9 mouse cellular contexts compared by ENCODE assay signal in the genomic region with DNA sequence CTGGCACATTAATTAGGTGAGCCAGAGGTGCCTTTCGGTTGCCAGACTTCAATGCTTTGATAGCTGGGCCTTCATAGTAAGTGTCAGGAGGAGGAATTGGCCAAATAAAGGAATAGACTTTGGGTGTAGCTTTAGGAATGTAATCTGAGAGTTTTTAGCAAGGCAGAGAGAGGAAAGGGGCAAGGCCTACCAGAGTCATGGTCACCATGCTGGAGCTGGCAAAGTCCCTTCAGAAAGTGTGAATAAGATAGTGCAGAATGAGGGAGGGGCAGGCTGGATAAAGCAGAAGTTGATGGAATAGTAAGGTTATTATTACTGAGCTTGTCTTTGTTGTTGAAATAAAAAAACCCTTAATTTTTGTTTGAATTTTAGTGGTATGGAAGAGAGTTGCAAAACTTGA. TPM values are rescaled to one million over a fixed set of nuclear protein-coding genes. Genes with fewer than 3 reads are reported as not detected.
A peak's percentile ranks its signal among the peaks of the same experiment; 100 is the strongest.
DNase-seq lines count a peak whose midpoint lies in the region; ATAC-seq and TF ChIP-seq lines count a peak whose summit lies in the region.
"Had no signal": no experiment of that assay in that cellular context is flagged by ENCODE, and none has a peak within 500 bp of the region (broad histone marks: within the 10 kb centered on the region; RNA-seq: fewer than 3 reads in every experiment).

No protein-coding gene starts in this region.

- DNase-seq in lung, embryonic 14.5 days, result no peak
- DNase-seq in lung, postnatal 25 days (ENCODE audit: low spot score), result no peak
- DNase-seq in spleen, postnatal 14 days (ENCODE audit: low spot score in 2 of 2), result no peak
- DNase-seq in layer of hippocampus, adult 9-11 months, result no peak
- DNase-seq in layer of hippocampus, adult 8-10 months (ENCODE audit: low spot score in 2 of 2), result no peak

- H3K36me3 ChIP-seq in lung, embryonic 14.5 days (ENCODE audit: insufficient read depth), result peaks cover 17% of the 10 kb centered on the region
- peaks cover 22% of the 10 kb centered on the region for H3K36me3 ChIP-seq in embryonic facial prominence, embryonic 13.5 days
- H3K36me3 ChIP-seq in intestine, postnatal 0 days (ENCODE audit: control insufficient read depth, insufficient read depth), result peaks cover 11% of the 10 kb centered on the region

- ATAC-seq in lung, embryonic 14.5 days (ENCODE audit: insufficient read depth), result no peak
- ATAC-seq in embryonic facial prominence, embryonic 13.5 days (ENCODE audit: insufficient number of reproducible peaks, insufficient read depth, low FRiP score, low TSS enrichment, low read depth), result no peak
- no peak for ATAC-seq in intestine, postnatal 0 days

- H3K4me1 ChIP-seq in lung, embryonic 14.5 days (ENCODE audit: insufficient read depth), result no peaks in the 10 kb centered on the region
- H3K4me1 ChIP-seq in embryonic facial prominence, embryonic 13.5 days, result peaks cover 17% of the 10 kb centered on the region
- H3K4me1 ChIP-seq in intestine, postnatal 0 days (replicated peaks; ENCODE audit: control insufficient read depth, insufficient read depth, low read length), result peaks cover 4% of the 10 kb centered on the region; the same call in 1 of the 2 replicates
- no peaks in the 10 kb centered on the region for H3K4me1 ChIP-seq in olfactory bulb, adult 2 months (ENCODE audit: control insufficient read depth, insufficient read depth, low read length)

- 17% methylated on average over 1 of the region's 1 CpGs for WGBS in lung, embryonic 14.5 days
- 21% methylated on average over 1 of the region's 1 CpGs for WGBS in embryonic facial prominence, embryonic 13.5 days
- WGBS in intestine, postnatal 0 days, result 13% methylated on average over 1 of the region's 1 CpGs
- WGBS in olfactory bulb, adult 2 months, result 2% methylated on average over 1 of the region's 1 CpGs

- H3K4me3 ChIP-seq in lung, embryonic 14.5 days (ENCODE audit: low read depth, low read length), result peak overlapping the region; percentile 79
- peak overlapping the region; percentile 79 for H3K4me3 ChIP-seq in embryonic facial prominence, embryonic 13.5 days
- H3K4me3 ChIP-seq in intestine, postnatal 0 days (ENCODE audit: low read depth, low read length), result peak overlapping the region; percentile 86
- H3K4me3 ChIP-seq in olfactory bulb, adult 2 months (ENCODE audit: insufficient read depth, low read depth, low read length), result 0 out of 2 replicates have a peak overlapping the region, but pooled peaks have one; percentile 77

- peak overlapping the region; percentile 68 for H3K4me2 ChIP-seq in lung, embryonic 14.5 days
- H3K4me2 ChIP-seq in embryonic facial prominence, embryonic 13.5 days, result peak overlapping the region; percentile 89
- H3K4me2 ChIP-seq in intestine, postnatal 0 days (replicated peaks; ENCODE audit: low read depth), result peak overlapping the region; percentile 77

- peak overlapping the region; percentile 88 for H3K9ac ChIP-seq in lung, embryonic 14.5 days
- H3K9ac ChIP-seq in embryonic facial prominence, embryonic 13.5 days, result peak overlapping the region; percentile 85
- peak overlapping the region; percentile 78 for H3K9ac ChIP-seq in intestine, postnatal 0 days (ENCODE audit: low read depth, low read length)

- TF ChIP-seq CTCF in lung, embryonic 14.5 days (IDR thresholded peaks at IDR 0.05; ENCODE audit: low read depth), result no peak
- TF ChIP-seq CTCF in intestine, postnatal 0 days (IDR thresholded peaks at IDR 0.05; ENCODE audit: low read depth), result no peak
- no peak for TF ChIP-seq CTCF in olfactory bulb, adult 2 months (IDR thresholded peaks at IDR 0.05; ENCODE audit: insufficient read depth, low read depth, low read length)

- H3K27me3 ChIP-seq in lung, embryonic 14.5 days (ENCODE audit: insufficient read depth, low read length), result no peaks in the 10 kb centered on the region
- no peaks in the 10 kb centered on the region for H3K27me3 ChIP-seq in embryonic facial prominence, embryonic 13.5 days
- H3K27me3 ChIP-seq in intestine, postnatal 0 days (replicated peaks; ENCODE audit: control insufficient read depth, insufficient read depth, low read length), result no peaks in the 10 kb centered on the region

- TF ChIP-seq POLR2A in olfactory bulb, adult 2 months (IDR thresholded peaks at IDR 0.05; ENCODE audit: insufficient read depth, low read depth, low read length), result no peak

- H3K9me3 ChIP-seq in lung, embryonic 14.5 days (ENCODE audit: low read depth, low read length), result no peaks in the 10 kb centered on the region
- no peaks in the 10 kb centered on the region for H3K9me3 ChIP-seq in embryonic facial prominence, embryonic 13.5 days
- H3K9me3 ChIP-seq in intestine, postnatal 0 days (ENCODE audit: control insufficient read depth), result no peaks in the 10 kb centered on the region

- no peak overlapping the region for H3K27ac ChIP-seq in lung, embryonic 14.5 days (ENCODE audit: low read depth)
- H3K27ac ChIP-seq in embryonic facial prominence, embryonic 13.5 days, result peak overlapping the region; percentile 91; the same call in 1 of the 2 replicates
- peak overlapping the region; percentile 92; the same call in 1 of the 2 replicates for H3K27ac ChIP-seq in intestine, postnatal 0 days (ENCODE audit: low read depth, low read length)
- H3K27ac ChIP-seq in olfactory bulb, adult 2 months (ENCODE audit: insufficient read depth, low read depth, low read length), result no peak overlapping the region

RNA-seq across cellular contexts. Expression of gene Zfp160, which starts 1.0 kb away (rescaled TPM):
- 15.8 and 16.2 TPM in 2 replicates for polyA plus RNA-seq in lung, embryonic 14.5 days (2014; fragmentation: Nextera tagmentation; extraction: Ambion mirVana)
- polyA plus RNA-seq in embryonic facial prominence, embryonic 13.5 days (2015; fragmentation: Nextera tagmentation; extraction: Ambion mirVana), result 17.8 and 23.0 TPM in 2 replicates
- polyA plus RNA-seq in intestine, postnatal 0 days (2015; fragmentation: Nextera tagmentation; extraction: Ambion mirVana), result 5.8 and 7.9 TPM in 2 replicates
- polyA plus RNA-seq in olfactory bulb, adult 2 months (2012; ENCODE audit: insufficient read depth, insufficient read length, low replicate concordance, missing spikeins), result not detected in 2 replicates
- total RNA-seq in layer of hippocampus, adult 8-10 months (2022), result 10 to 100 TPM; 19.7 to 24.2 (median 21.4) TPM

RNA-seq across cellular contexts. Expression of gene Vmn1r233, which starts 13.5 kb away (rescaled TPM):
- polyA plus RNA-seq in lung, embryonic 14.5 days (2014; fragmentation: Nextera tagmentation; extraction: Ambion mirVana), result not detected in 2 replicates
- polyA plus RNA-seq in embryonic facial prominence, embryonic 13.5 days (2015; fragmentation: Nextera tagmentation; extraction: Ambion mirVana), result not detected in 2 replicates
- not detected in 2 replicates for polyA plus RNA-seq in intestine, postnatal 0 days (2015; fragmentation: Nextera tagmentation; extraction: Ambion mirVana)
- not detected in 2 replicates for polyA plus RNA-seq in olfactory bulb, adult 2 months (2012; ENCODE audit: insufficient read depth, insufficient read length, low replicate concordance, missing spikeins)
- total RNA-seq in layer of hippocampus, adult 8-10 months (2022), result not detected
- polyA plus RNA-seq: testis, adult 2 months had no signal

Comparison
In these comparisons a context has a peak if more than half of its experiments do, and no peak if none do; other contexts are left out.
1. H3K27ac ChIP-seq: peak in embryonic facial prominence, embryonic 13.5 days (single experiment) and intestine, postnatal 0 days (single experiment); none in lung, embryonic 14.5 days (single experiment) and olfactory bulb, adult 2 months (single experiment).
2. Peak in every context shown above with its lines, with median percentiles within 50 percentile points of each other: H3K4me2 ChIP-seq, H3K4me3 ChIP-seq and H3K9ac ChIP-seq.